In genomic region chr14:13040176-13040575, GRCm38 (mm10) we compare ENCODE assay signal across 18 mouse cellular contexts.
"Had no signal": no experiment of that assay in that cellular context is flagged by ENCODE, and none has a peak within 500 bp of the region (broad histone marks: within the 10 kb centered on the region; RNA-seq: fewer than 3 reads in every experiment).

No protein-coding gene starts in this region.

- H3K4me3 ChIP-seq: lung, embryonic 15.5 days; megakaryocyte, embryonic 14.5 days; midbrain, embryonic 13.5 days; midbrain, embryonic 15.5 days; neural tube, embryonic 12.5 days had no signal

- ATAC-seq: liver, postnatal 0 days; lung, postnatal 0 days; midbrain, embryonic 13.5 days; midbrain, embryonic 15.5 days had no signal

- H3K27ac ChIP-seq: lung, embryonic 15.5 days; macrophage; midbrain, embryonic 13.5 days; midbrain, embryonic 15.5 days; neural tube, embryonic 12.5 days had no signal

- H3K4me1 ChIP-seq: lung, embryonic 15.5 days; megakaryocyte, embryonic 14.5 days; midbrain, embryonic 13.5 days; midbrain, embryonic 15.5 days; neural tube, embryonic 12.5 days had no signal

- H3K9ac ChIP-seq: liver, postnatal 0 days; lung, embryonic 15.5 days; midbrain, embryonic 13.5 days; midbrain, embryonic 15.5 days; neural tube, embryonic 12.5 days had no signal

- DNase-seq: liver, postnatal 0 days; lung, adult 2 months; lung, postnatal 14 days; lung, postnatal 36 days; right cerebral cortex, postnatal 14 days; right cerebral cortex, postnatal 4 days; spleen, adult 18-20 months; thymus, adult 18-20 months; thymus, postnatal 14 days; thymus, postnatal 36 days had no signal

- H3K9me3 ChIP-seq: lung, embryonic 15.5 days; megakaryocyte, embryonic 14.5 days; midbrain, embryonic 13.5 days; midbrain, embryonic 15.5 days; neural tube, embryonic 12.5 days had no signal

- H3K4me2 ChIP-seq: lung, embryonic 15.5 days; midbrain, embryonic 11.5 days; midbrain, embryonic 13.5 days; midbrain, embryonic 15.5 days; neural tube, embryonic 12.5 days had no signal

- H3K27me3 ChIP-seq: lung, embryonic 15.5 days; megakaryocyte, embryonic 14.5 days; midbrain, embryonic 13.5 days; midbrain, embryonic 15.5 days; neural tube, embryonic 12.5 days had no signal

- H3K36me3 ChIP-seq: lung, embryonic 15.5 days; midbrain, embryonic 13.5 days; midbrain, embryonic 15.5 days; neural tube, embryonic 12.5 days had no signal
